ENCODE assay signal across 10 mouse cellular contexts in genomic region chr8:126804115-126804514, GRCm38 (mm10).
A peak's percentile ranks its signal among the peaks of the same experiment; 100 is the strongest.
DNase-seq lines count a peak whose midpoint lies in the region; ATAC-seq and TF ChIP-seq lines count a peak whose summit lies in the region.
"Had no signal": no experiment of that assay in that cellular context is flagged by ENCODE, and none has a peak within 500 bp of the region (broad histone marks: within the 10 kb centered on the region; RNA-seq: fewer than 3 reads in every experiment).

No protein-coding gene starts in this region.

- H3K27me3 ChIP-seq in embryonic facial prominence, embryonic 12.5 days: no peaks in the 10 kb centered on the region
- no peaks in the 10 kb centered on the region for H3K27me3 ChIP-seq in embryonic facial prominence, embryonic 10.5 days (replicated peaks; ENCODE audit: low read depth, poor library complexity, severe bottlenecking)
- no peaks in the 10 kb centered on the region for H3K27me3 ChIP-seq in liver, adult 2 months (ENCODE audit: control insufficient read depth, insufficient read depth, low read length)
- H3K27me3 ChIP-seq in liver, embryonic 12.5 days (replicated peaks): peaks cover under 1% of the 10 kb centered on the region; the same call in 1 of the 2 replicates
- H3K27me3 ChIP-seq: hindbrain, embryonic 13.5 days had no signal

- TF ChIP-seq POLR2A in liver, adult 2 months (IDR thresholded peaks at IDR 0.05; ENCODE audit: extremely low read depth, insufficient read depth, low read length): no peak

- no peaks in the 10 kb centered on the region for H3K36me3 ChIP-seq in embryonic facial prominence, embryonic 12.5 days
- H3K36me3 ChIP-seq in embryonic facial prominence, embryonic 10.5 days (replicated peaks): no peaks in the 10 kb centered on the region
- no peaks in the 10 kb centered on the region for H3K36me3 ChIP-seq in liver, adult 2 months (ENCODE audit: control insufficient read depth, insufficient read depth, low read length)
- H3K36me3 ChIP-seq in liver, embryonic 12.5 days: no peaks in the 10 kb centered on the region
- H3K36me3 ChIP-seq: hindbrain, embryonic 13.5 days had no signal

- H3K9ac ChIP-seq in embryonic facial prominence, embryonic 12.5 days: no peak overlapping the region
- H3K9ac ChIP-seq in liver, adult 2 months (ENCODE audit: low read depth, low read length): no peak overlapping the region
- H3K9ac ChIP-seq in liver, embryonic 12.5 days: no peak overlapping the region
- H3K9ac ChIP-seq: hindbrain, embryonic 13.5 days had no signal

- no peaks in the 10 kb centered on the region; the same call in 1 of the 2 replicates for H3K4me1 ChIP-seq in embryonic facial prominence, embryonic 12.5 days
- peaks cover 15% of the 10 kb centered on the region for H3K4me1 ChIP-seq in embryonic facial prominence, embryonic 10.5 days
- peaks cover 26% of the 10 kb centered on the region for H3K4me1 ChIP-seq in liver, adult 2 months (ENCODE audit: control insufficient read depth, insufficient read depth, low read length)
- H3K4me1 ChIP-seq in liver, embryonic 12.5 days: peaks cover 48% of the 10 kb centered on the region

- no peak overlapping the region for H3K4me3 ChIP-seq in embryonic facial prominence, embryonic 12.5 days
- no peak overlapping the region for H3K4me3 ChIP-seq in embryonic facial prominence, embryonic 10.5 days
- no peak overlapping the region for H3K4me3 ChIP-seq in liver, adult 2 months (ENCODE audit: insufficient read depth, low read depth, low read length)
- H3K4me3 ChIP-seq in liver, embryonic 12.5 days: no peak overlapping the region
- H3K4me3 ChIP-seq: hindbrain, embryonic 13.5 days had no signal

- no peaks in the 10 kb centered on the region for H3K9me3 ChIP-seq in embryonic facial prominence, embryonic 12.5 days
- H3K9me3 ChIP-seq in embryonic facial prominence, embryonic 10.5 days: no peaks in the 10 kb centered on the region
- no peaks in the 10 kb centered on the region for H3K9me3 ChIP-seq in liver, embryonic 12.5 days (replicated peaks)
- H3K9me3 ChIP-seq: hindbrain, embryonic 13.5 days had no signal

- ATAC-seq in embryonic facial prominence, embryonic 12.5 days (ENCODE audit: insufficient number of reproducible peaks, insufficient read depth, low FRiP score, low TSS enrichment): no peak
- no peak for ATAC-seq in liver, embryonic 12.5 days
- peak; percentile 63 to 65 for ATAC-seq in hematopoietic stem cell, adult 5-6 weeks (replicated peaks in 1 of 2; ENCODE audit: insufficient read depth in 1 of 2, low FRiP score in 2 of 2, low TSS enrichment in 1 of 2, low read depth in 1 of 2, poor library complexity in 2 of 2, severe bottlenecking in 2 of 2)
- ATAC-seq in monocyte, adult 5-6 weeks (replicated peaks; ENCODE audit: insufficient number of reproducible peaks, low FRiP score, low TSS enrichment, poor library complexity, severe bottlenecking): peak; percentile 44; the same call in 1 of the 2 replicates
- ATAC-seq: forebrain, embryonic 16.5 days had no signal

- DNase-seq in embryonic facial prominence, embryonic 10.5 days (ENCODE audit: low spot score): no peak
- no peak for DNase-seq in liver, adult 2 months (ENCODE audit: extremely low read depth, low read depth, low spot score)
- no peak for DNase-seq in retina, embryonic 14.5 days (ENCODE audit: low spot score)
- DNase-seq in testis, postnatal 10 days (ENCODE audit: low spot score): no peak

- TF ChIP-seq CTCF in liver, adult 2 months (IDR thresholded peaks at IDR 0.05; ENCODE audit: low read depth, low read length): no peak

- 85% methylated on average over 7 of the region's 7 CpGs for WGBS in embryonic facial prominence, embryonic 12.5 days
- 87% methylated on average over 7 of the region's 7 CpGs for WGBS in embryonic facial prominence, embryonic 10.5 days
- WGBS in liver, adult 2 months: 79% methylated on average over 7 of the region's 7 CpGs
- WGBS in liver, embryonic 12.5 days (ENCODE audit: insufficient replicate concordance): 22% methylated on average over 7 of the region's 7 CpGs

- no peak overlapping the region for H3K4me2 ChIP-seq in embryonic facial prominence, embryonic 12.5 days (replicated peaks)
- H3K4me2 ChIP-seq in liver, embryonic 12.5 days: no peak overlapping the region
- H3K4me2 ChIP-seq: hindbrain, embryonic 13.5 days had no signal

- peak overlapping the region; percentile 19; the same call in 1 of the 2 replicates for H3K27ac ChIP-seq in embryonic facial prominence, embryonic 12.5 days
- no peak overlapping the region for H3K27ac ChIP-seq in embryonic facial prominence, embryonic 10.5 days (replicated peaks)
- H3K27ac ChIP-seq in liver, adult 2 months (replicated peaks; ENCODE audit: insufficient read depth, low read depth, low read length): peak overlapping the region; percentile 39
- no peak overlapping the region for H3K27ac ChIP-seq in liver, embryonic 12.5 days
- H3K27ac ChIP-seq: hindbrain, embryonic 13.5 days had no signal

- no peaks in the 10 kb centered on the region for H3K79me2 ChIP-seq in liver, adult 2 months (ENCODE audit: control insufficient read depth, insufficient read depth, low read length)

Comparison
In these comparisons a context has a peak if more than half of its experiments do, and no peak if none do; other contexts are left out.
1. H3K27ac ChIP-seq: peak in embryonic facial prominence, embryonic 12.5 days (single experiment) and liver, adult 2 months (single experiment); none in embryonic facial prominence, embryonic 10.5 days (single experiment) and liver, embryonic 12.5 days (single experiment).
2. ATAC-seq: peak in hematopoietic stem cell, adult 5-6 weeks (2 of 2) and monocyte, adult 5-6 weeks (single experiment); none in embryonic facial prominence, embryonic 12.5 days (single experiment) and liver, embryonic 12.5 days (single experiment).